Mouse (Mus musculus) ES-E14 (cell line): ENCODE results near the gene Prnp. TPM values are rescaled to one million over a fixed set of nuclear protein-coding genes. Genes with fewer than 3 reads are reported as not detected.

Experiments used
- DNase-seq: peaks from one replicate; pipeline ENCODE4 v3.0.0-alpha.2; 2013; ENCODE audit warnings: low read depth, low spot score
- H3K27ac ChIP-seq: 2 replicates; pipeline ENCODE4 v1.5.1; 2012; ENCODE audit warnings: low read depth, mild to moderate bottlenecking, low read length, moderate library complexity, mixed read lengths; ENCODE audit not compliant: poor library complexity, insufficient read depth, severe bottlenecking
- H3K36me3 ChIP-seq: 2 replicates; pipeline ENCODE4 v1.6.1; 2012; ENCODE audit warnings: mild to moderate bottlenecking, low read length, moderate library complexity, mixed read lengths; ENCODE audit not compliant: control insufficient read depth, poor library complexity, insufficient read depth, severe bottlenecking
- H3K4me1 ChIP-seq, 2 experiments: fragments of 150-350 bp in 1 of 2; sonication (generic) in 1 of 2; 2 replicates each; pipeline ENCODE4 v1.6.1; 2012; ENCODE audit warnings: low read length in 2 of 2, mild to moderate bottlenecking in 1 of 2, mixed read lengths in 1 of 2; ENCODE audit not compliant: control insufficient read depth in 2 of 2, insufficient read depth in 2 of 2, poor library complexity in 1 of 2
- H3K4me3 ChIP-seq, 2 experiments: fragments of 150-350 bp in 1 of 2; sonication (generic) in 1 of 2; 2 replicates each; pipeline ENCODE4 v1.5.1; 2012; ENCODE audit warnings: low read length in 2 of 2, low read depth in 1 of 2, mild to moderate bottlenecking in 1 of 2, mixed read lengths in 1 of 2; ENCODE audit not compliant: insufficient read depth in 1 of 2, poor library complexity in 1 of 2, severe bottlenecking in 1 of 2
- H3K9ac ChIP-seq: 2 replicates; pipeline ENCODE4 v1.6.1; 2012; ENCODE audit warnings: low read depth, mild to moderate bottlenecking, low read length, mixed read lengths; ENCODE audit not compliant: poor library complexity, insufficient read depth, severe bottlenecking
- H3K9me3 ChIP-seq: fragments of 150-350 bp; sonication (generic); 2 replicates; pipeline ENCODE4 v1.6.1; 2012; ENCODE audit warnings: low read depth, mild to moderate bottlenecking, low read length; ENCODE audit not compliant: control insufficient read depth, insufficient read depth
- CHD2 ChIP-seq: IDR thresholded peaks from 2 replicates; pipeline ENCODE4 v1.6.1; 2014; ENCODE audit warnings: mild to moderate bottlenecking, low read depth, low read length, inconsistent platforms
- HCFC1 ChIP-seq: IDR thresholded peaks from 2 replicates; pipeline ENCODE4 v1.6.1; 2012; ENCODE audit warnings: low read length, inconsistent platforms, borderline replicate concordance; ENCODE audit not compliant: insufficient read depth
- MAFK ChIP-seq: IDR thresholded peaks from 2 replicates; pipeline ENCODE4 v1.6.1; 2014; ENCODE audit warnings: mild to moderate bottlenecking, low read depth, low read length, inconsistent platforms; ENCODE audit not compliant: insufficient read depth
- ZC3H11A ChIP-seq: IDR thresholded peaks from 2 replicates; pipeline ENCODE4 v1.6.1; 2012; ENCODE audit warnings: low read depth, mild to moderate bottlenecking, inconsistent platforms, low read length, borderline replicate concordance
- ZNF384 ChIP-seq: IDR thresholded peaks from 2 replicates; pipeline ENCODE4 v1.6.1; 2012; ENCODE audit warnings: low read depth, low read length, inconsistent platforms
- in situ Hi-C, 2 experiments: fragments of 600-800 bp; cut with MboI; formaldehyde crosslinking; loops; one replicate each; pipeline ENCODE4 v1.15.1; 2025; ENCODE audit warnings: low sequenced_read_pairs in 2 of 2, inconsistent platforms in 1 of 2; ENCODE audit not compliant: unreplicated experiment in 2 of 2
- total RNA-seq: library from RNA; depleted of rRNA; stranded (reverse); fragments of 300-350 nt; gene quantifications from 2 replicates; pipeline ENCODE4 v1.2.3, GENCODE M21; 2012

Gene Prnp
- total RNA-seq, 1 experiment, result 30.8 TPM

- H3K9me3 ChIP-seq, result no peaks in the 10 kb centered on the region
- TF ChIP-seq CHD2 (no peak), ZC3H11A (no peak), HCFC1 (no peak), MAFK (no peak), ZNF384 (no peak)
- no peak overlapping the region for H3K27ac ChIP-seq
- no peak overlapping the region for H3K9ac ChIP-seq
- no peak for DNase-seq
- in situ Hi-C loops, result no loop called here
- H3K36me3 ChIP-seq, result no peaks in the 10 kb centered on the region
- no peak overlapping the region for H3K4me3 ChIP-seq
- peaks cover 12 to 20% of the 10 kb centered on the region in 2 experiments; a peak in 3 of 4 replicates for H3K4me1 ChIP-seq
Measured at GRCm38 (mm10) chr2:131952456-131952855, 42.7 kb downstream of the Prnp start.

- in situ Hi-C loops, result no loop called here
- peak overlapping the region in 1 of 2 experiments; percentile 5; a peak in 1 of 4 replicates for H3K4me3 ChIP-seq
Measured at GRCm38 (mm10) chr2:131952961-131953538, 43.3 kb downstream of the Prnp start.

GRCm38 (mm10) chr2:131953711-131954110 lies 44.0 kb downstream of the Prnp start:
- in situ Hi-C loops, result no loop called here

More at GRCm38 (mm10) chr2:131952961-131953538, 43.3 kb downstream of the Prnp start:
- peaks cover 12 to 21% of the 10 kb centered on the region in 2 experiments; a peak in 3 of 4 replicates for H3K4me1 ChIP-seq
- no peaks in the 10 kb centered on the region for H3K9me3 ChIP-seq
- no peak overlapping the region for H3K9ac ChIP-seq
- no peak for TF ChIP-seq MAFK
- TF ChIP-seq ZC3H11A, result no peak
- TF ChIP-seq CHD2, result no peak
- TF ChIP-seq ZNF384, result no peak
- TF ChIP-seq HCFC1, result no peak
- H3K36me3 ChIP-seq, result no peaks in the 10 kb centered on the region
- H3K27ac ChIP-seq, result no peak overlapping the region
- DNase-seq, result no peak

GRCm38 (mm10) chr2:131954835-131955234 lies 45.1 kb downstream of the Prnp start:
- peak overlapping the region in 1 of 2 experiments; percentile 39; a peak in 2 of 4 replicates for H3K4me3 ChIP-seq

More at GRCm38 (mm10) chr2:131953711-131954110, 44.0 kb downstream of the Prnp start:
- Histone ChIP-seq H3K9me3 (no peaks in the 10 kb centered on the region), H3K27ac (no peak overlapping the region), H3K4me3 (no peak overlapping the region), H3K4me1 (peaks cover 12 to 21% of the 10 kb centered on the region in 2 experiments; a peak in 3 of 4 replicates), H3K36me3 (no peaks in the 10 kb centered on the region), H3K9ac (no peak overlapping the region)
- TF ChIP-seq ZNF384 (no peak), ZC3H11A (no peak), HCFC1 (no peak), MAFK (no peak), CHD2 (no peak)
- no peak for DNase-seq

More at GRCm38 (mm10) chr2:131954835-131955234, 45.1 kb downstream of the Prnp start:
- no peak overlapping the region for H3K27ac ChIP-seq
- TF ChIP-seq ZC3H11A, result no peak
- no peak for TF ChIP-seq ZNF384
- no peak for TF ChIP-seq CHD2
- TF ChIP-seq HCFC1, result no peak
- no peak for TF ChIP-seq MAFK
- peak; percentile 15 for DNase-seq
- no peak overlapping the region for H3K9ac ChIP-seq
- H3K36me3 ChIP-seq, result no peaks in the 10 kb centered on the region
- in situ Hi-C loops, result no loop called here
- H3K4me1 ChIP-seq, result peaks cover 12 to 21% of the 10 kb centered on the region in 2 experiments; a peak in 3 of 4 replicates
- no peaks in the 10 kb centered on the region for H3K9me3 ChIP-seq
